Mouse (Mus musculus): ENCODE data around the gene Supt3.

The Supt3 gene

DNA sequence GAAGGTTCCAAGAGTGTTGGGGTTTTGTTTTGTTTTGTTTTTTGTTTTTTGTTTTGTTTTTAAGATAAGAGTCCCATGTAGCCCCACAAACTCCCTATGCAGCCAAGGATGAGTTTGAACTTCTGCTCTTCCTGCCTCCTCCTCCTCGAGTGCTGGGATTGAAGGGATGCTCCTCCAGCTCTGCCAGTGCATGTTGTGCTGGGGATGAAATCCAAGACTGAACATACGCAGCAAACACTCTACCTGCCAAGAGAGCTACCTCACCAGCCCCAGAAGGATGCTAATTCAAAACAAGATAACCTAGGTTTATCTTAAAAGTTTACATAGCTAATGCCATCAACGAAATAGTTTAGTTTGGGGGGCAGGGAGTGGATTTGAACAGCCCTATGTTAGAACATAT, 276.4 kb downstream of the Supt3 start:
- no peak for DNase-seq (ENCODE audit: low spot score in 2 of 2)

- no peak for DNase-seq (ENCODE audit: low spot score in 2 of 2)
Observed at GRCm38 (mm10) chr17:45054526-45054925, 277.6 kb downstream of the Supt3 start.

GRCm38 (mm10) chr17:45056894-45057293, 279.9 kb downstream of the Supt3 start:
- no peak for DNase-seq (ENCODE audit: low spot score in 2 of 2)

DNA sequence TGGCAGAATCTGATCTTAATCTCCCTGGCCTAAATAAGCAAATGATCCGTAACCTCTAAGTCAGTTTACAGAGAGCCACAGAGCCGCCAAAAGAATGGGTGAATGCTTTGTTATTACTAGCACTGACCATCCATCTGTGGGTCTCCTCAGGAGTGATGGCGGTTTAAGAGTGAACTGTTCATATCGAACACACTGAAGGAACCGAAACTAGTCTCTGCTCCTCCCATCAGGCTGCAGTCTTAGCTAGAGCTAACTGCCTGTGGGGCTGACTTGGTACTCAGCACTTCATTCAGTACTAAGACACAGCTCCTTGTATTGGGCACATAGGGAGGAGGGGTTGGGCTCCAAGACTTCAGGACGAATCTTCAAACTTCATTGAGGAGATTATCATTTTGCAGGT, 280.8 kb downstream of the Supt3 start:
- no peak for DNase-seq (ENCODE audit: low spot score in 2 of 2)

DNA sequence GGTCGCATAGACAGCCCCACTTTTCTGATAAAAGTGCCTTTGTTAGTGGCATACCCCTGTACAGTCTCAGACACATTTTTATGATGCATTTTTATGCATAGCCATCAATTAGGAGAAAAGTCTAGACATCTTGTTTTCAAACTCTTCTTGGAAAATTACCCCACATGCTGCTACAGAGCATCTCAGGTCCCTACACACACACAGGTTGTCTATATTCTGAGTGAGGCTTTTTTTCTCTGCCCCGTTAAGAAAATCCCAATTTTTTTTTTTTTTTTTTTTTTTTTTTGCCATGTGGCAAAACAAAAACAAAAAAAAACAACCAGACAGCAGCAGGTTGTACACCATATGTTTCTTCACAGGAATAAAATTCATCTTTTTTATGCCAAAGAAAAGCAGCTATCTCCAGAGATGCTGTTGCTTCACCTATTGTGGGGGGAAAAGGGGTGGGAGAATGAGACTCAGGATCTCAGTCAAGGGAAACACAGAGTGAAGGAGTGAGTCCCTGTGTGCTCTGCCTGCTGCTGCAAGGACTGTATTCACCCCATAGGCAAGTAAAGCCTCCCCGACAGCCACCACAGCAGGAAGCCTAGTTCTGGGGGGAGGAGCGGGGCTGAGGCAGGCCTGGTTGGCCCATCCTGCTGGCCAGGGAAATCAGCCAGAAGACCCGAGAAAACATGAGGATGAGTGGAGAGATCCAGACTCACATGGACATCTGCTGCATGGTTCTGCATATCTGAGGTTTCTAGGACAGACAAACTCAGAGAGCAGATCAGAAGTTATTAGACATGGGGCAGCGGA, 281.8 kb downstream of the Supt3 start:
- no peak for DNase-seq (ENCODE audit: low spot score in 2 of 2)

DNA sequence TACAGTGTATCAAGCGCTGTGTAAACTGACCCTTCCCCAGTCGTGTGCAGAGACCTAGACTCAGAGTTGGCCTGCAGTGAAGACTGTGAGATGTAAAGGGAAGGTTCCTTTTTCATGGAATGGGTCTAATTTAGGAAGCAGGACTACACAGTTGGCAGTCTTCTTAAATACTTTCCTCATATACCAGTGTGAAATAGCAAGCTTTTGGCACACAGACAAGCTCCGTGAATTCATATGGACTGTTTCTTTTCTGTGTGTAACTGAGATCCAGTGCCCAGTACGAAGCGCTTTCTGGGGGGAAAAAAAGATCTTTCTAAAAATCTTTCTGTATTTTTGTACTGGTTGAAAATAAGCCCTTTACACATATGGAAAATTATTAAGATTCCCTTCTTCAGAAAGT, 286.8 kb downstream of the Supt3 start:
- DNase-seq (ENCODE audit: low spot score in 2 of 2) = no peak

GRCm38 (mm10) chr17:45065465-45065864, 288.5 kb downstream of the Supt3 start:
- no peak for DNase-seq (ENCODE audit: low spot score in 2 of 2)

GRCm38 (mm10) chr17:45067441-45067840, 290.5 kb downstream of the Supt3 start:
- DNase-seq (ENCODE audit: low spot score in 2 of 2) = no peak

GRCm38 (mm10) chr17:45068321-45068720, 291.4 kb downstream of the Supt3 start:
- DNase-seq (ENCODE audit: low spot score in 2 of 2) = no peak

DNA sequence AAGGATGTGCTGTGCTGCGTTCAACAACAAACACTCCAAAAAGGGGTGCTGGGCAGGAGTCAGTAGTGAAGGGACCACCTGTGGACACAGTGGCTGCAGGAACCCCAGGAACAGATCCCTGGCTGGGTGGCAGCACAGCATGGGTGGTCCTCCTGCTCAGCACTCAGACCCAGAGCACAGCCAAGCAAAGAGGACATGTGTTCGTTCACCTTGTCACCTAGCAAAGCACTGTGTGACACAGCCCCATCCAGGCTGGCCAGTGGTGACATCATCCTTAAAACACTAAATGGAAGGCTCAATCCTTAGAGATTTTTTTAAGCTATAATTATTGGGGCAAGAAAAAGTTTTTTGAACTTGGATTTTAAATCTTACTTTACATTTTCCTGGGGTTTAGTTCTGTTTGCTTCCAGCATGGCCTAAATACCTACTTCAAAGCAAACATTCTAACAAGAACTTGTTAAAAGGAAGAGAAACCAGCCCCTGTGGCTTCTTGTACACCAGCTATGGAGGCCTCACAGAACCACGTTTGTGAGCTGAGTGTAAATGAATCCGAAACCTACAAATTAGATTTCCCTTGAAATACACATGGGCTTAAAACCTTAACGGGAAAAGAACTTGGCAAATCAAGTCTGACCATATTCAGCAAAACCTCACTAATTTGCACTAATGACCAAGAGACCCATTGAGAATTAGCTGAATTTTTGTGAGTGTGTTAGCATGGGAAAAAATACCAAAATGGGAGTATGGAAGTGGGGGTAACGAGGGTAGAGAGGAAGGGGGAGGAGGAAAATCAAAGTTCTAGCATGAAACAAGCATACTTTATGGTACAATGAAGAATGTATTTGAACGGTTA, 295.8 kb downstream of the Supt3 start:
- DNase-seq (ENCODE audit: low spot score in 2 of 2) = no peak

DNA sequence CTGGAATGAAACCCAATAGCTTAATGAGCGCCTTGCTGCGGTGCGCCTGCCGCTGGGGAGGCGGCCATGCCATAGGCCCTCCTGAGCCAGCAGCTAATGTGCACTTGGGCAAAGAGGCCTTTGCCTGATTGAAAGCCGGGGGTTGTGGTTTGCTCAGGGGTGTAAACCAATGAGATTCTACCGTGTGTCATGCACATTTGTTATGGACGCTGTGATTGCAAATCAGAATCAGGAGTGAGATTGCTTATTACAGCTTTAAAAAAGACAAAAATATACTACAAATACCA, 296.3 kb downstream of the Supt3 start:
- DNase-seq (ENCODE audit: low spot score in 2 of 2) = no peak

GRCm38 (mm10) chr17:45073779-45074178, 296.8 kb downstream of the Supt3 start:
- DNase-seq (ENCODE audit: low spot score in 2 of 2) = no peak

DNA sequence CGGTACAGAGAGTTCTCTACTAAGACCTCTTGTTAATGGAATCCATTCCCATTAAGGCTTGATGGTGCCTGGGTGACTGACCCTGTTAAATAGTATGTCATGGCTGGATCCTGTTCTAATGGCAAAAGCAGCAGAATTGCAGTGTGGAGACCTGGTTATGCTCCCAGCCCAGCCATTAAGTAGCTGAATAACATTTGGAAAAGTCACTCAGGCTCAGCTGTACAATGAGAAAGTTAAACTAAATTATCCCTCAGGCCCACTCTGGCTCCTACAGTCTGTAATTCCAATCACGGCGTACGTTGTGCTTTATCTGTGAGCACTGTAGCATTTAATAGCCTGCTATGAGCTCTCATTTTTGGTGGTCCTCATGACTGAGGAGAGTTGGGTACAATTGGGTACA, 300.0 kb downstream of the Supt3 start:
- no peak for DNase-seq (ENCODE audit: low spot score in 2 of 2)

GRCm38 (mm10) chr17:45077921-45078640, 301.1 kb downstream of the Supt3 start:
- DNase-seq (ENCODE audit: low spot score in 2 of 2) = no peak

GRCm38 (mm10) chr17:45081521-45081920, 304.6 kb downstream of the Supt3 start:
- no peak for DNase-seq (ENCODE audit: low spot score in 2 of 2)

- DNase-seq (ENCODE audit: low spot score in 2 of 2) = no peak
Observed at GRCm38 (mm10) chr17:45081955-45082475, 305.1 kb downstream of the Supt3 start.

- no peak for DNase-seq (ENCODE audit: low spot score in 2 of 2)
Observed at GRCm38 (mm10) chr17:45086361-45086760, 309.4 kb downstream of the Supt3 start.

- no peak for DNase-seq (ENCODE audit: low spot score in 2 of 2)
Observed at GRCm38 (mm10) chr17:45087022-45087421, 310.1 kb downstream of the Supt3 start.

DNA sequence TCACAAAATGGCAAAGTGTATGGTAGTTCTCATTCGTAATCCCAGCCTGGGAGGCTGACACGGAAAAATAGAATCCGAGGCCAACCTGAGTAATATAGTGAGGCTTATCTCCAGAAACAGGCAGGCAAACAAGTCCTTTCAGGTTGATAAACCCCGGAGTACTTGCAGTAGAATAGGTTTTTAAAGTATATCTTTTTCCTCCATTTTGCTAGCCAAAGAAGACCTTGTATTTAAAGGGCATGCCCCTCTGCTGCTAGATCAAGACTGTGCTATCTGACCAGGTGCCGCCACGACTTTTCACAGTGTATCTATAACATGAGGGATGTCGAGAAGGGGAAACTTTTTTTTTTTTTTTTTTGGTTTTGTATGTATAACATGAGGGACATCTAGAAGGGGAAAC, 324.1 kb downstream of the Supt3 start:
- DNase-seq (ENCODE audit: low spot score in 2 of 2) = no peak

- no peak for DNase-seq (ENCODE audit: low spot score in 2 of 2)
Observed at GRCm38 (mm10) chr17:45115386-45115785, 338.4 kb downstream of the Supt3 start.

- no peak for DNase-seq (ENCODE audit: low spot score in 2 of 2)
Observed at GRCm38 (mm10) chr17:45118565-45119471, 341.9 kb downstream of the Supt3 start.
